Mouse (Mus musculus) bone marrow macrophage, adult 2 months (primary cell): ENCODE measurements around the gene Krt31.

Experiments
- CTCF ChIP-seq: IDR thresholded peaks from 2 replicates; pipeline ENCODE4 v1.5.1; 2012; ENCODE audit warnings: low read depth, mild to moderate bottlenecking, low read length, moderate library complexity
- POLR2A ChIP-seq: IDR thresholded peaks from 2 replicates; pipeline ENCODE4 v1.6.1; 2012; ENCODE audit warnings: mild to moderate bottlenecking, low read depth, low read length, borderline replicate concordance

- TF ChIP-seq CTCF (no peak), POLR2A (no peak)
Observed at GRCm38 (mm10) chr11:100088378-100089025, 38.2 kb upstream of the Krt31 start.
